In the genomic region with DNA sequence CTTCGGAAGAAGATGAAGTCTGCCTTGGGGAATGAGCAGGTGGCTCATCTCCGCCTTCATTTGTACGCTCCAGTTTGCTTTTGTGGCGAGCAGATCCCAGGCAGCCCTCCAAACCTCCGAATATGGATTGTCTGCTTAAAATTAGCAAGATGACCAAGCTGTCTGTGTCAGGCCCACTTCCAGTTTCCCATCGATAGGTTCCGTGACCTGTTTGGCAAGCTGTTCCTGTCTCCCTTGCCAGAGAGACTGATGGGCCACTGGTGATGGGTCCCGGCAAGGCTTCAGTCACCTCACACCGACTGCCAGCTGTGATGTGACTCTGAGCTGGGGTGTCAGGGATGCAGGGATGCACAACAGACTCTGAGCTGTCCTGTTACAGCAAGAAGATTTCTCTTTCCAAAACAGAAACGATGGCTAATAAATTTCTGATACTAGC, we compare ENCODE assay signal across 8 mouse cellular contexts.
A peak's percentile ranks its signal among the peaks of the same experiment; 100 is the strongest.
DNase-seq lines count a peak whose midpoint lies in the region; ATAC-seq lines count a peak whose summit lies in the region.

No protein-coding gene starts in this region.

- ATAC-seq in heart, embryonic 12.5 days (ENCODE audit: insufficient number of reproducible peaks, low FRiP score), result no peak

- no peaks in the 10 kb centered on the region for H3K27me3 ChIP-seq in heart, embryonic 12.5 days (replicated peaks)

- no peaks in the 10 kb centered on the region for H3K36me3 ChIP-seq in heart, embryonic 12.5 days

- 69% methylated on average over 10 of the region's 10 CpGs for WGBS in heart, embryonic 12.5 days

- no peak overlapping the region for H3K9ac ChIP-seq in heart, embryonic 12.5 days

- H3K27ac ChIP-seq in heart, embryonic 12.5 days (ENCODE audit: poor library complexity, severe bottlenecking), result no peak overlapping the region

- H3K9me3 ChIP-seq in heart, embryonic 12.5 days (replicated peaks), result no peaks in the 10 kb centered on the region

- intact Hi-C loops in heart, postnatal 36 days (cut with DNase I), result loop anchor here (5.0 kb wide), 1 partner anchor 95 kb away; a partner anchor contains a TSS
- intact Hi-C loops in left cerebral cortex, postnatal 4 days (cut with DNase I), result no loop called here

- DNase-seq in heart, adult 18-20 months, result peak; percentile 64 to 78
- DNase-seq in cerebellum, adult 8-10 months, result peak; percentile 68
- DNase-seq in heart, postnatal 36 days, result peak; percentile 44 to 46
- DNase-seq in left cerebral cortex, postnatal 4 days, result peak; percentile 86
- peak; percentile 21 to 36 for DNase-seq in right cerebral cortex, adult 2 months (ENCODE audit: low spot score in 2 of 2)
- DNase-seq in testis, postnatal 14 days (ENCODE audit: low spot score), result no peak
- DNase-seq in yolk sac, embryonic 10.5 days (ENCODE audit: low spot score), result no peak

- H3K4me3 ChIP-seq in heart, embryonic 12.5 days, result no peak overlapping the region

- H3K4me1 ChIP-seq in heart, embryonic 12.5 days (replicated peaks), result peaks cover 13% of the 10 kb centered on the region

- no peak overlapping the region for H3K4me2 ChIP-seq in heart, embryonic 12.5 days

Comparison
In these comparisons a context has a peak if more than half of its experiments do, and no peak if none do; other contexts are left out.
1. DNase-seq: peak in heart, adult 18-20 months (2 of 2), cerebellum, adult 8-10 months (single experiment), heart, postnatal 36 days (2 of 2), left cerebral cortex, postnatal 4 days (single experiment) and right cerebral cortex, adult 2 months (2 of 2); none in testis, postnatal 14 days (single experiment) and yolk sac, embryonic 10.5 days (single experiment).